Mouse (Mus musculus): ENCODE data around the gene Irgq.

- TF ChIP-seq GATA1 (IDR thresholded peaks at IDR 0.05; ENCODE audit: low read depth, low read length) (no peak), POLR2A (IDR thresholded peaks at IDR 0.05; ENCODE audit: control insufficient read depth in 1 of 2, insufficient read depth in 1 of 2, low read depth in 1 of 2, low read length in 2 of 2, poor library complexity in 1 of 2) (no peak), ZKSCAN1 (IDR thresholded peaks at IDR 0.05; ENCODE audit: low read depth, low read length) (no peak), EP300 (IDR thresholded peaks at IDR 0.05; ENCODE audit: low read depth in 1 of 2, low read length in 2 of 2) (no peak), CTCF (IDR thresholded peaks at IDR 0.05 in 2 of 3, conservative IDR thresholded peaks at IDR 0.05 in 1 of 3; ENCODE audit: control insufficient read depth in 1 of 3, insufficient read depth in 1 of 3, low read depth in 2 of 3, low read length in 3 of 3, poor library complexity in 1 of 3, severe bottlenecking in 1 of 3) (no peak), MXI1 (IDR thresholded peaks at IDR 0.05; ENCODE audit: low read depth, low read length) (no peak), BHLHE40 (IDR thresholded peaks at IDR 0.05; ENCODE audit: borderline replicate concordance, low read depth, low read length) (no peak), CHD2 (IDR thresholded peaks at IDR 0.05; ENCODE audit: low read length) (no peak)
Observed at GRCm38 (mm10) chr7:24487403-24487802, 43.1 kb upstream of the Irgq start.

Data from MEL (cell line).